Mouse (Mus musculus): Measurements from ENCODE around the gene Creb5.
A peak's percentile ranks its signal among the peaks of the same experiment; 100 is the strongest.

The Creb5 gene

DNA sequence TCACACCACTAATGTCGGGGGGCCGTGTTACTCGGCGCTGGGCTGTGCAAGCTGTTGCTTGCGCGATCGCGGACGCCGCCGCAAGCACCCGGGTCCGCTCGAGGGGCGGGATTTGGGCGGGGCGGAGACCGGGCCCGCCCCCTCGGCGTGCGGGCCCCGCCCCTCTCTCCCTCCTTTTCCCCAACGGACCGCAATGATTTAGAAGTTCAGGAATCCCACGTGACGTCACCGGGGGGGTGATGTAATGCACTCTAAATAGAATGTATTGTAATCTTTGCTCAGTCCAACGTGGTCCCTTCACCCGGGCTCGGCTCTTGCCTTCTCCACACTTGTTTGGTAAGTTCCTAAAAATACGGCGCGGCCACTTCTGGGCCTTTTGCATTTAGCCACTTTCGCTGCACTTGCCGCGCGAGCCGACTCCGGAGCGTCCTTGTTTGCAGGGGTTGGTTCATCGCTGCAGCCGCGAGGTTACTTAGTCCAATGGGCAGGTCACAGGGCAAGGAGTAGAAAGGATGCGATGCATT is at the start of gene Creb5:
Gene Creb5 (plus strand): TSS at position 233 of the 524 bp plus-strand sequence.
- peak; percentile 88 for DNase-seq (ENCODE audit: low spot score)

DNA sequence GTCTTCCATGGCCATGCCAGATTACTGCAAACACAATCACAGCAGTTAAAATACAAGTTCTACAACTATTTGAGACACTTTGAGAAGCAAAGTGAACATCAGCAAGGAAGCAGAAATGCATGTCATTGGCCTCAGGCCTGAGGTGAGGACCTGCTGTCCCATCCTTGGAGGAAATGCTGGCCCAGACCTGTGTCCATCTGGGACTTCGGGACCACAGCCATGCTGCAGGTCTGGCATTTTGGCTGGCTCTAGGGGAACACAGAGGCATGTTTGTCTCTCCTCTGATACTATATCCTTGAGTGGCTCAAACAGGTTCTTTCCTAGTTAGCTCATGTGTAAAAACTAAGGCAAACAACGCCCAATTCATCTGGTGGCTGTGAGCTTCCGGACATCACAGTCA is 27.2 kb upstream of the Creb5 start:
- no peak for DNase-seq (ENCODE audit: low spot score)

DNA sequence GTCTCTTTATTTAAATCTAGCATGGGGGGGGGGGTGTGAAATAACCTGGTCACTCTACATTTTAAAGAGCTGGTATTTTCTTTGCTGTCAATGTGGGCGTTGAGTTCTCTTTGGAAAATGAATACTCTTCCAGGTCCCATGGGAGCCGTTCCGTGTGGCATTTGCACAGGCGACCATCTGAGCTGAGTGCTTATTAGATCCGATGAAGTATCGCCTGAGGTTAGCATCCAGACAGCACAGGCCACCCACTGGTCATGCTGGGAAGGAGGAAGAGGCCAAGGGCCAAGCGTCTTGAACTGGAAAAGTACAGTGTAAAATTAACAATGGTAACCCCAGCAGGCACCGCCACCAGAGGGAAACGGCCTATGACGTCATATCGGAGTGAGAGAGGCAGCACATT is 24.7 kb upstream of the Creb5 start:
- DNase-seq (ENCODE audit: low spot score) = no peak

DNA sequence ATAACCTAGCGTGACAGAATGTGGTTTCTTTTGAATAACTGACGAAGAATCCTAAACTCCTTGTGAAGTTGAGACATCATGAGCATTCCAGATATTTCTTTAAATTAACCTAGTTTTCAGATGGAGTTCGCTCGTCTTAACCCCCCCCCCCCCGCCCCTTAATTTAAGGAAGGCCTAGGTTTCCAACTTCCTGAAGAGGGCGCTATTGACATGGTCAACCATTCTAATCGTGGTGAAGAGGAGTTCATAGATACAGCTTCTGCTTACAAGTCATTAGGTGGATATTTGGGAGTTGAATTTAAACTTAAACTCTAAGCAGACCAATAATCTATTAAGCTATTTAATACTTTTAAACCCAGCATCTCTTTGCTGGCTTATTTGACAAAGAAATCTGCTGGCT is 20.0 kb upstream of the Creb5 start:
- no peak for DNase-seq (ENCODE audit: low spot score)

DNA sequence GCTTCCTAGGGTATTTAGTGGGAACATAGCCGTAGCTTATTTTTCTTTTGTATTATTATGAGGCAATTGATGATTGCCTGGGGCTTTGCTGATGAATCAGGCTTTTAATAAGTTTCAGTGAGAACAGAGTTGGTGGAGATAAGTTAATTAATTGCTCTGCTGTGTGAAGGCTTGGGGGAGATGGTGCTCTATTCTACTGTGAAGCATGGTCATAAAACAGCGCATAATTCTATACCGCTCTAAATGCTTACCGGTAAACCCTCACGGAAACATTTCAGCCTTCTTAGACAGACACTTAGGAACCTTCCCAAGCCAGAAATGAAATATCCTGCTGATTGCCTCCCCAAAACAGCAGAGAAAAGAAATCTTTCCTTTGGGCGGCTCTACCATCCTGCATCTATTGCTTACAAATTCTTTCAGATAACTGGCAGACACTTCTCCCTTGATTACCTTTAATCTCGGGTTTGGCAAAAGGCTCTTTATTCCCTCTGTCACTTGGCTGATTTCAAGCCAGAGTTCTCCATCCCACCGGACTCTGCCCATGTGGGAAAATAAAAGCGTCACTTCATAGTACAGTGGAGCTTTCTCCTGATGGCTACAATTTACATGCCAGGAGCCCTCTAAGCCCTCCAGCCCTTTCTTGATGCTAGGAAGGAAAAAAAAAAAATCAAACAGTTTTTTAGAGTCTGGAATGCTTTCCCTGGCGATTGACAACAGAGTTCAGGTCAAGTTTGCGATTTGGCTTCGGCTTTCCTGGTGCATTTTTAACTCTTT is 19.2 kb upstream of the Creb5 start:
- DNase-seq (ENCODE audit: low spot score) = no peak

DNA sequence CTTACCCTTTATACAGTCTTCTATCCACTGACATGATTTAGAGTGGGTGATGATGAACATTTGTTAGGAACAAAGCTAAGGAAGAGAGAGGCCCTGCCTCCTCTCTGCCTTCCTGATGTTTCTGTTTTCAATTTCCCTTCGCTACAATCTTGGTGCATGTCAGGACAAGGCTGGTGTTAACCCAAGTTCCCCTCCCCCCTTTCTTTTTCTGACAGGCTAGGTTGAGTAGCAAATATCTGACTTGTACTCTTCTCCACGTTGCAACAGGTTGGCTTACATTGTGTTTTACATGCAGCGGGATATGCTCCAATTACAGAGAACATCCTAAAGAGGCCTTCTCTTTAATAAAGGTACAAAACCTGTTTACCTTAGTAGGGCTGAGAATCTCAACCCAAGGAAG is 15.9 kb upstream of the Creb5 start:
- no peak for DNase-seq (ENCODE audit: low spot score)

DNA sequence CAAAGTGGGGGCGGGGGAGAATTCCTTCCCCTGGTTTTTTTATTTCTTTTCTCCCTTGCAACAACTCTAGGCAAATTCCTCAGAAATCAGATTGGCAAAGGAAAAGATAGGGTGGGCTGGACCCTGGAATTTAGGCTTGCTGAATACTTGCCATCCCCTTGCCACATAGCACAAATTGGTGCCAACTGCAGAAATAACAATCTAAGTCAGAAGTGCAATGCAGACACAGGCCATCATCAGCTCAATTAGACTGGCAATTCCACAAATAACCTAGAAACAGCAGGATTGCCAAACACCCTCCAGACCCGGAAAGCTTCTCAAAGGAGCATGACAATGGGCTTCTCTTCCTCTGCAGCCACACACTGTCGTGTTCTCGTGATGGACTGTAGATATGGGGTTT is 15.4 kb upstream of the Creb5 start:
- no peak for DNase-seq (ENCODE audit: low spot score)

DNA sequence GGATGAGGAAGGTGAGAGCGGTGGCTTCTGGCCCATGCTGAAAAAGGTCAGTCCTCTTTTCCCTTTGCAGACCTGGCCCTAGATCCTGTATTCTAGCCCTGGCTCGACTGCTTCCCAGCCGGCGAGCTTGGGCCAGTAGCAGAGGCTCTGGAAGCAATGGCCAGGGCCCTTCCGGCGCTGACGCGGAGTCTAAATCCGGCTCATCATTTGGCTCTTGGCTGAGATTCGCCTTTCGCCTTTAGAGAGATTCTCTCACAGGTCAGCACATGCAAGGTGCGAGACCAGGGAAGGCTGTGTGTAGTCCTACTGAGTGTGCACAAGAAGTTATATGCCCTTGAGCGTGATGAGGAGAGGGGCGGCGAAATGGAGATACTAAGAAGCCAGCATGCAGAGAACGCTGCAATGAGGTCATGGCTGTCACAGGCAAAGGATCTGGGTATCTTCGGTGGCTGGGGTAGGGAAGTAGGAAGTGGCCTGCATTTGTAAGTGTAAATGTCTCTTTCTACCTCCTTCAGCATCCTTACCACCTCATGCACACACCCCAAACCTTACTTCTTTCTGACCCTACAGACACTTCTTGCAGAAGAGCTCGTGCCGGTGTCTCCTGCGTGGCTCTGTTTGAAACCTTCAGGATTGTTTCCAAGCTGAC is 557 bp upstream of the Creb5 start:
- peak; percentile 18 for DNase-seq (ENCODE audit: low spot score)

DNA sequence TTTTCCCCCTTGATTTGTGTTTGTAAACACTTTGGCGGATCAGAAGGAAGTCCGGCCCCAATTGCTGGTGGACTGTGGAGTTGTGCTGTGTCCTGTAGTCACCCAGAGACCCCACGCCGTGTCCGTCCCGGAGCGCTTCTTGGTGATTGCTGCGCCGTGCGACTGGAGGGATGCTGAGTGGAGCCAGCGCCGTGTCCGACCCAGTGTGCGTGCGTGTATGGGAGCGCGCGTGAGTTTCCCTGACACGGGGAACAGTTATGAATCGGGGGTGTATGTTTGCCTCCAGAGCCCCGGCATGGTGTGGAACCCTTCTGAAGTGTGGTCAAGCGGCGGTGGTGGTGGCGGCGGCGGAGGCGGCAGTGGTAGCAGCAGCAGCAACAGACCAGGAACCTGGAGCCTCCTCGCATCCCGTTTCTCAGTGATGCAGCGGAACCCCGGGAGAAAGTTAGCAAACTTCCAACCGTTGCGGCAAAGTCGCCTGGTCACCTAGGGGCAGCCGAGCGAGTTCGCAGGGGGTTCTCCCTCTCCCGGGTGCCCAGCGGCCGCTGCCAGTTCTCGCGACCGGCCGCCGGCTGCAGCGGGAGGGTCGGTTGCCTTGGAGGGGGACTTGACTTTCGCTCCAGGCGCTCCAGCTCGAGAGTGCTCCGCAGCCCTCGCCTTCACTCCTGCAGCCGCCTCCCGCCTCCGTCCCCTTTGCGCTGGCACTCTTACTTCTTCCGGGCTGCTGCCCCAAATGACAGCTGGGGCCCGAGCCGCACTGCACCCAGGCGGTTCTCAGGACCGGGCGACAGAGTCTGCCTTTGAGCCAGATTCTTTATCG is 702 bp downstream of the Creb5 start:
- DNase-seq (ENCODE audit: low spot score) = peak; percentile 41

DNA sequence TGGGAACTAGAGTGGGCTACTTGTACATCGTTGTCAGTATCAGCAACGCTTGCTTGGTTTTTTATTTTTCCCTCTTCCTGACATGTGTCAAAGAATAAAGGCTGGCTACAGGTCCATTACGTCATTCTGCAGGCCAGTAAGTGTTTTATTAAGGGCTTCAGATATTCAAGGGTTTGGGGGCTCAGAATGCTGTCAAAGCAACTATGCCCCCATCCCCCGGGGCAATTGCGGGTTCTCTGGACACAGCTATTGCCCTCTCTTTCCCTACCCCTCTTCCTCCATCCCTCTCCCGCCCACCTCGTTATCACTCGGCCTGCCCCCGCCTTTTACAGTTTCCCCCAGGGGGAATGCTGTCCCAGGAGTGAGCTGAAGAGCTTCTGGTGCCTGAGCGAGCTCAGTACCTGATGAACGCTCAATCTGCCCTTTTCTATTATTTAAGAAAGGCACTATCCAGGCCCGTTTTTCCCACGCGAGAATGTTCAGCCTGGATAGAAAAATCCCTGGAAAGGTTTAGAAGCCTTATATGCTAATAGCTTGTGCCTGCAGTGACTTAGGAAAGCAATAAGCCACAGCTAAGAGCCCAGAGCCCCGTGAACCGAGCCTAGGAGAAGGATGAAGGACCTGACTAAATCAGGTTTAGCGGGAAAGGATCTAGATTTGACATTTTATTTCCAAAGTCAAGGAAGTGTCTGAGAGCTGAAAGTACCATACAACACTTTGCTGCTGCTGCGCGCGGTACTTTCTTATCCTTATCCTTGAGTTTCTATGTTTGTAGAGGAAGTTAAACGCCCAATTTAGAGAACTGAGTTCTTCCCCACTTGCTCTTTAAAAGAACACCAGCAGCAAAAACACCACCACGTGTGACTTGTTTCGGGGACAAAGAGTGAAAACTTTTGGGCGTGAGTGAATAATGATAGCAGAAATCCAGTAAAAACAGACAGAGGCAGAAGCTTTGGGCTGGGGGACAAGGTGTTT is 1.8 kb downstream of the Creb5 start:
- no peak for DNase-seq (ENCODE audit: low spot score)

DNA sequence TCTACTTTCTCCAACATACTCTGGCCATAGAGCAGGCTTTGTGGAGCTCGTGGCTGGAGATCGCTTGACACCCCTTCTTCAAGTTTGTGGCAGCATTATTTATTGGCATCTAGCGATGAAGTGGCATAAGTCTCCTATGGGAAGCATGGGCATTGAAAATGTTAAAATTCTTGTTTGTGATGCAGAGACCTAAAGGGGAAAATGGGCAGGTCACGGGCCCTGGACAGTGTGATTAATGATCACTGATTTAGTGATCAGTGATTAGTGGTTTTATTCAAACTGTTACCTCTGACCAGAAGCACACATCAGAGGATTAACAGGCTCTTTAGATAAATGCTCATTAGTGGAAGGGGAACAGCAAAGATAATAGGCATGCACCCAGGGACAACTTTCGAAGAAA is 2.6 kb downstream of the Creb5 start:
- DNase-seq (ENCODE audit: low spot score) = no peak

DNA sequence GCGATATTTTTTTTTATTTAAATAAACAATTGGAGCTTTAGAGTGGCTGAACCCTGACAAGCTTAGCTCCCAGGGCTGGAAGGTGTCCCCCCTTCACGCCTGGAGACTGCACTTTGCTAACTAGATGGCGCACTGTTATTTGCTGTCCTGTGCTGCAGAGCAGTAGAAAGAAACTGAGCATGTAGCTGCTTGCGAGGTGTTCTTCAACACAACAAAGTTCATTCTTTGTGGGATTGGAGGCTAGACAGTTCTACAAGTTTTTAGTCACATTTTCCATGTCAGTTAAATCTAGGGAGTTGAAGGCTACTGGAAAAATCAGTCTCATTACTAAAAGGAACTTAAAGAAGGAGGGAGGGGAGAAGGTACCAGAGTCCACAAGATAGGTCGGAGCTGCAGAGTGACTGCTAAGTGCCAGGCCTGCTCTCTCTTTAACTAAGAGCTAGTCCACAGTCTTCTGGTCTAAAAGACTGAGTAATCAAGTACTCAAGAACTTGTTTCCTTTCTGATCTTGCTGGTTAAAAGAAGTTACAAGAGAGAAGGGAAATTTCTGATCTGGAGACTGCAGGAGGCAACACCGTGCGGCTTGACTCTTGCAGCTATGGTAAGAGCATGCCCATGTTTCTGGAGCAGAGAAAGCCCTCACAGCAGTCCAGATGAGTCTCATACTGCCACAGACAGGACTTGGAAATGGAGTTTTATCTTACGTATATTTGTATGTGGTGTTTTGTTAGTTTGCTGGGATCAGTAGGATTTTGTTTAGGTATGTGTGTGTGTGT is 3.3 kb downstream of the Creb5 start:
- DNase-seq (ENCODE audit: low spot score) = no peak

DNA sequence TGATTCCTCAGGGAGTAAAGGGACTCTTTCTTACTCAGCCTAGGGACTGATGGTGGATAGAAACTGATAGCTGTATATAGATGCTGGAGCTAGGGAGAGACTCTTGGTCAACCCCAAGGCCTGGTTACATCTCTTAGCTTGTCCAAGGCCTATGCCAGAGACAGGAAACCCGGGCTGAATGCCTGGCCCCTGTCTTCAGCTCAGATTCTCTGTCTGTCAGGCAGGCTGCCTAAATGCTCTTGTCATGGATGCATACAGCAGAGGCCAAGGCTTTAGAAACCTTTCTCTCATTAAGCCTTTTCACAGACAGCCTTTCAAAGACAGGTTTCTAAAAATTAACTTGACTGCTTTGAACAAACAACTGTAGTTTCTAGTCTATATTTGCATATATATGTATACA is 5.9 kb downstream of the Creb5 start:
- DNase-seq (ENCODE audit: low spot score) = no peak

DNA sequence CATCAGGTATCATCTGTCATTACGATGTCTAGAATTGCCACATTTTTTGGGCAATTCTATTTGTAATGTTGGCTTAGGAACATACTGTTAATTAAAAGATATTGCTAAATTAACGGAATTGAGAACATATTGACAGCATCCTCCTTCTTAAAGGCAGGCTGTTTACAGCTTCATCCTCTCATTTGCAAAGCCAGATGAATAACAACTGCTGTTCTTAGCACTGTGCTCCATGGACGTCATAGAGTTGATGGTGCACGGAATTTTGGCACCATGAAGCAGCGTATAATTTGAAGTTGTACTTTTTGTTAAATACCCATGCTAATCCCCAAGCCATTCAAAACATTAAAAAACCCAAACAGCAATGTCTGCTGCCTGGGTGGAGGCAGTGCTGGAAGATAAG is 10.8 kb downstream of the Creb5 start:
- no peak for DNase-seq (ENCODE audit: low spot score)

DNA sequence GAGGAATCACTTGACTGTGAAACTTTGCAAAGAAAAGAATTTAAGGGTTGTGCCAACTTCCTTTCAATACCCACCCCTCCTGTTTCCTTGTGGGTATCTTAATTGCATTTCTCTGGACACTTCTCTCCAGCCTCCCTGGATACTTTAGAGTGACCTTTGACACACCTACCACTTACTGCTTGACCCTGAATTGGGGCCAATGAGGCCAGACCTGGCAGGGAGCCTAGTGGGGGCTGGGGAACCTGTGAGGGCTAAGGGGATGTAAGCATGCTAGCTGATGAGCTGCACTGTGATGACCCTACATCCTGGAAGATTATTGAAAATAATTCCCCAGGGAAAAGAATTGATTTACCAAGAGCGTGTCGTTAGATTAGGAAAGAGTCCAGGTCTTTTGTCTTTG is 17.1 kb downstream of the Creb5 start:
- no peak for DNase-seq (ENCODE audit: low spot score)

DNA sequence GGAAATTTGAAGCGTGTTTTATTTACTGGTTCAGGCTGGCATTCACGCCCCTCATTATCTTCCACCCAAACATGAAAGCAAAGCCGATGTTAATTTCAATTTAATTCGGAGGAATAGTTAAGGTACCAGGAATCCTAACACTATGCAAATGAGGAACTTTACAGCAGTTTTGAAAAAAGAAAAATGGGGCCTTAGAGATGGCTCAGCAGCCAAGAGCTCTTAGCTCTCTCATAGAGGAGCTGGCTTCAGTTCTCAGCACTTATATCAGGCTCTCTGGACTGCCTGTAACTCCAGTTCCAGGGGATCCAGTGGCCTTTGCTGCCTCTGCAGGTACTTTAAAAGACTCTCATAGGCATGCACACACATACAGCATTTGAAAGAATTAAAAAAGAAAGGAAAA is 19.1 kb downstream of the Creb5 start:
- DNase-seq (ENCODE audit: low spot score) = no peak

DNA sequence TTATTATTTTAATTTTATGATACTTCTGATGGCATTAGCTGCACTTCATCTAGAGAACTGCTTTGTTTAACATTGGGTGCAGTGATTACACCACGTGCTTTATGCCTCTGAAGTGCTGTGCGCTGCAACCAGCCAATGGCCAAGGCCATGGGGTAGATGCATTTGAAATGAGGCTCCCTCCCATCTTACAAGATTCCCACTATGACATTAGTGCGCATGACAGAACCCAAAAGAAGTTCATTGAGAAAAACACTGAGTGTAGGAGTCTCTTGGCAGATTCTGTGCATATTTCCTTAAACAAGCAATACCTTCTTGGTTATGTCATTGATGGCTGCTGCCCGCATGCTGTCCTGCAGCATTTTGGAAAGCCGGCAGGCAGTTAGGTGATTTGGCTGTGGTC is 19.6 kb downstream of the Creb5 start:
- DNase-seq (ENCODE audit: low spot score) = no peak

DNA sequence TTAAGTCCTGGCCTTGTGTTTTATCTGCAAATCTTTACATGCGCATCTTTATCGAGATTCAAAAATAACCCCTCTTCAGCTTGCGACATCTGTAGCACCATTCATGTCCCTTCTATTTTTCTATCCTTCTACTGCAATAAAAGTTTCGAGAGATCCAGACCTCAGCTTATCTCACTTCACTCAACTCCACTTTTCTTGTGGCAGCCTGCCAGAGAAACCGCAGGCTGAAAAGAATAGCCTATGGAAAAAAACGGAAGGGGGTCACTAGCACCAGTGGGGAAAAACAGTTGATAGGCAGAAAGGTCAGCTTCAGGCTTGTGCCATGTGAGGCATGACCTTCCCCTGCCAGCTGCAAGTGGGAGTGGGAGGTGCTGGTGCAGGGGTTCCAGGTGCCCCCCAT is 21.6 kb downstream of the Creb5 start:
- no peak for DNase-seq (ENCODE audit: low spot score)

DNA sequence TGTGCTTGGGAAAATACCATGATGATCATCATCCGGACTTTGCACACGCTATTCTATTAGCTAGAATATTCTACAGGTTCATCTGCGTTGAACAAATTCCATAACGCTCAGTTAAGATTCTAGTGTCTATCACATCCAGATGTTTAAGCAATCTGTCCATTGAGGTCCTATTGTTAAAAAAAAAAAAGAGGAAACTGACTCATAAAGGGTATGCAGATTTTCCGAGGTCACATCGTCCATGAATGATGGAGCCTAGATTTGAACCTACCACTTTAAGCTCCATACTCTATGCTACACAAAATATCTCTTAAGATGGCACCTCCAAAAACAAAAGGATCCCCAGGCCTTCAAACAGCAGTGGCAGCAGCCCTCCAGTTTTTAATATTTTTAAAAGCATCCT is 26.5 kb downstream of the Creb5 start:
- DNase-seq (ENCODE audit: low spot score) = no peak

DNA sequence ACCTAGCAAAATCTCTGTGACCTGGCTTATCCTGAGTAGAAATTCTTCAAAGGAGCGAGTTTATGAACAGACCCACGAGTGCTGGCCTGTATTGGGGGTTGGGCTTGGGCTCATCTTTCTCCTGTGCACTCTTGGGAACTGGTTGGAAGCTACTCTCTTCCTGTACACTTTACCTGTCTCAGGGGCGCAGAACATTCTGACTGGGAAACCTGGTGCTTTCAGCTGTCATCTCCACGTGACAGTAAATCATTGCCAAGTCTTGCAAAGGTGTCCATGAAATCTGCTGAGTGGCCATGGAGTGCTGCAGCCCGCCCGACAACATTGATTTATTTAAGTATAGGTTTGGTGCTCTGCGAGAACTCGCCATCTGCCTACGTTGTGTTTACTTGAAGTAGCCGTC is 27.1 kb downstream of the Creb5 start:
- no peak for DNase-seq (ENCODE audit: low spot score)
